Mouse (Mus musculus) gastrocnemius, postnatal 4 days (tissue): ENCODE measurements around the gene Pde4d. TPM values are rescaled to one million over a fixed set of nuclear protein-coding genes. Genes with fewer than 3 reads are reported as not detected.

Experiments
- DNase-seq, 2 experiments: peaks; one replicate each; pipeline ENCODE4 v3.0.0; 2021 to 2022; ENCODE audit warnings: low spot score in 2 of 2, mixed read lengths in 2 of 2
- microRNA-seq: library from miRNA; unstranded; fragments of <30 nt; microRNA quantifications from one replicate; pipeline ENCODE4 v1.2.0, GENCODE M21; 2021
- total RNA-seq, 2 experiments: library from RNA; stranded (reverse); gene quantifications; 2 replicates each; pipeline ENCODE4 v1.2.3; 2021

Gene Pde4d
- total RNA-seq, 2 experiments from 2014 or later, result 67.3 to 73.3 TPM

- DNase-seq, result peak in 1 of 2 experiments; percentile 24
Observed at GRCm38 (mm10) chr13:109951466-109951865, 1501.7 kb downstream of the Pde4d start.

GRCm38 (mm10) chr13:109954189-109954588, 1504.4 kb downstream of the Pde4d start:
- no peak for DNase-seq

- no peak for DNase-seq
Observed at GRCm38 (mm10) chr13:109957953-109958352, 1508.2 kb downstream of the Pde4d start.

GRCm38 (mm10) chr13:109982821-109983443, 1533.2 kb downstream of the Pde4d start:
- DNase-seq, result no peak

- no peak for DNase-seq
Observed at GRCm38 (mm10) chr13:109985411-109985810, 1535.7 kb downstream of the Pde4d start.

- peak in 1 of 2 experiments; percentile 43 for DNase-seq
Observed at GRCm38 (mm10) chr13:109985892-109986291, 1536.1 kb downstream of the Pde4d start.

- DNase-seq, result peak in 1 of 2 experiments; percentile 60
Observed at GRCm38 (mm10) chr13:109992775-109993505, 1543.2 kb downstream of the Pde4d start.

GRCm38 (mm10) chr13:109994240-109994764, 1544.6 kb downstream of the Pde4d start:
- no peak for DNase-seq

- DNase-seq, result no peak
Observed at GRCm38 (mm10) chr13:110002081-110002480, 1552.3 kb downstream of the Pde4d start.

Small RNA genes lying within 50 kb of the gene (microRNA-seq; reads per million reads assigned to microRNA genes)
- gene Mir1904 (not detected), gene Mir582 (8.0 reads per million, percentile 23 among the genes with 10 or more reads in this experiment)

Other genes with a start within 250 kb of the Pde4d start
- gene Elovl7, start 235.5 kb upstream of the Pde4d start, total RNA-seq, result 1 to 10 TPM; 1.4 to 1.8 TPM
- gene Depdc1b, start 133.6 kb upstream of the Pde4d start, total RNA-seq, result 1 to 10 TPM; 3.6 to 4.2 TPM